Mouse (Mus musculus) kidney, embryonic 16.5 days (tissue): ENCODE data around the gene Lrp2. TPM values are rescaled to one million over a fixed set of nuclear protein-coding genes. Genes with fewer than 3 reads are reported as not detected.

Source experiments
- ATAC-seq: fragments of 200-750 bp; cut with Nextera tagmentation; 2 replicates; pipeline ENCODE4 v1.8.0; 2017; ENCODE audit warnings: moderate TSS enrichment; ENCODE audit not compliant: low FRiP score, low TSS enrichment
- H3K27ac ChIP-seq: fragments of 300-500 bp; sonication (generic); 2 replicates; pipeline ENCODE4 v1.5.1; 2014; ENCODE audit warnings: low read length
- H3K27me3 ChIP-seq: fragments of 300-500 bp; sonication (generic); 2 replicates; pipeline ENCODE4 v1.6.1; 2014; ENCODE audit warnings: low read length, control low read depth, mixed read lengths; ENCODE audit not compliant: insufficient read depth
- H3K36me3 ChIP-seq: fragments of 300-500 bp; sonication (generic); 2 replicates; pipeline ENCODE4 v1.6.1; 2014; ENCODE audit warnings: low read length, control low read depth, mixed read lengths; ENCODE audit not compliant: insufficient read depth
- H3K4me1 ChIP-seq: fragments of 300-500 bp; sonication (generic); 2 replicates; pipeline ENCODE4 v1.6.1; 2014; ENCODE audit warnings: low read length, control low read depth, mixed read lengths; ENCODE audit not compliant: insufficient read depth
- H3K4me2 ChIP-seq: fragments of 300-500 bp; sonication (generic); replicated peaks from 2 replicates; pipeline ENCODE4 v1.6.1; 2014; ENCODE audit warnings: low read depth, low read length
- H3K4me3 ChIP-seq: fragments of 300-500 bp; sonication (generic); 2 replicates; pipeline ENCODE4 v1.5.1; 2014; ENCODE audit warnings: mild to moderate bottlenecking, low read length
- H3K9ac ChIP-seq: fragments of 300-500 bp; sonication (generic); replicated peaks from 2 replicates; pipeline ENCODE4 v1.6.1; 2014; ENCODE audit warnings: low read length
- H3K9me3 ChIP-seq: fragments of 300-500 bp; sonication (generic); 2 replicates; pipeline ENCODE4 v1.6.1; 2016; ENCODE audit warnings: low read length, control low read depth
- WGBS: fragments of 180-500 bp; shearing (Covaris S2); extraction: QIAGEN DNeasy Blood & Tissue Kit; methylation state at CpG from one replicate; pipeline ENCODE4 v1.1.7; 2014; 5-methylcytosine and 5-hydroxymethylcytosine counted together
- polyA plus RNA-seq: library from polyadenylated mRNA; unstranded; fragments of >200 nt; fragmentation: Nextera tagmentation; extraction: Ambion mirVana; gene quantifications from 2 replicates; pipeline ENCODE4 v1.2.1, GENCODE M21; 2015

The Lrp2 gene
- polyA plus RNA-seq, 1 experiment from 2014 or later = 23.0 TPM

DNA sequence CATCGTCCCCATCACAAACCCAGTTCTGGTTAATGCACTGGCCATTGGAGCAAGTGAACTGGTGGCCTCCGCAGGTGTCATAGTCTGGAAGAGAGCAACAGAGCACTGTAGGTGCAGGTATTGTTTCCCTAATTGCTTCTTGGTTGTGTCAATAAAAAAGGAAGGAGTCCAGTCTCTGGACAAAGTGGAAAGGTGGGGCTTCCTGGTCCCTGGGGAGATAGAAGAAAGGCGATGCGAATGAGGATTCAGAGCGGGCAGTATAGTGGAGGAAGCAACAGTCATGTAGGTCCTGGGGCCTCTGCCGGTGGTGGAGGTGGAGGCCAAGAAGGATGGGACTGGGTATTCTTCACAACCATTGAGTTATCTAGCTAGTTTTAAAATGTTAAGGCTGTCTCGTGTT, 49.8 kb downstream of the Lrp2 start:
- Histone ChIP-seq H3K4me1 (no peaks in the 10 kb centered on the region), H3K27me3 (no peaks in the 10 kb centered on the region), H3K27ac (no peak overlapping the region), H3K36me3 (no peaks in the 10 kb centered on the region), H3K4me2 (no peak overlapping the region), H3K9me3 (no peaks in the 10 kb centered on the region), H3K4me3 (no peak overlapping the region), H3K9ac (no peak overlapping the region)
- WGBS = 70% methylated on average over 7 of the region's 7 CpGs
- ATAC-seq = no peak

- WGBS = 58% methylated on average over 3 of the region's 3 CpGs
- peaks cover 4% of the 10 kb centered on the region; the same call in 1 of the 2 replicates for H3K4me1 ChIP-seq
- H3K27ac ChIP-seq = no peak overlapping the region
- no peak overlapping the region for H3K4me2 ChIP-seq
- H3K9ac ChIP-seq = no peak overlapping the region
- no peaks in the 10 kb centered on the region for H3K27me3 ChIP-seq
- no peak overlapping the region for H3K4me3 ChIP-seq
- no peak for ATAC-seq
- H3K9me3 ChIP-seq = no peaks in the 10 kb centered on the region
- no peaks in the 10 kb centered on the region for H3K36me3 ChIP-seq
Measured at GRCm38 (mm10) chr2:69531528-69532055, 54.3 kb downstream of the Lrp2 start.

- peak; percentile 59 for ATAC-seq
- H3K9ac ChIP-seq = no peak overlapping the region
- H3K4me1 ChIP-seq = peaks cover 4% of the 10 kb centered on the region; the same call in 1 of the 2 replicates
- H3K36me3 ChIP-seq = no peaks in the 10 kb centered on the region
- no peaks in the 10 kb centered on the region for H3K27me3 ChIP-seq
- H3K4me2 ChIP-seq = no peak overlapping the region
- no peak overlapping the region for H3K4me3 ChIP-seq
- no peaks in the 10 kb centered on the region for H3K9me3 ChIP-seq
- WGBS = 24% methylated on average over 14 of the region's 14 CpGs
- H3K27ac ChIP-seq = no peak overlapping the region
Measured at GRCm38 (mm10) chr2:69530691-69531527, 55.0 kb downstream of the Lrp2 start.

GRCm38 (mm10) chr2:69530126-69530525, 55.7 kb downstream of the Lrp2 start:
- no peak overlapping the region for H3K9ac ChIP-seq
- no peaks in the 10 kb centered on the region for H3K36me3 ChIP-seq
- no peak overlapping the region for H3K4me3 ChIP-seq
- H3K4me1 ChIP-seq = peaks cover 4% of the 10 kb centered on the region; the same call in 1 of the 2 replicates
- H3K27me3 ChIP-seq = no peaks in the 10 kb centered on the region
- ATAC-seq = no peak
- H3K9me3 ChIP-seq = no peaks in the 10 kb centered on the region
- no peak overlapping the region for H3K4me2 ChIP-seq
- WGBS = 43% methylated on average over 5 of the region's 5 CpGs
- H3K27ac ChIP-seq = no peak overlapping the region

- Histone ChIP-seq H3K9me3 (no peaks in the 10 kb centered on the region), H3K36me3 (no peaks in the 10 kb centered on the region), H3K27me3 (no peaks in the 10 kb centered on the region), H3K4me1 (no peaks in the 10 kb centered on the region), H3K4me2 (no peak overlapping the region), H3K27ac (no peak overlapping the region), H3K4me3 (no peak overlapping the region), H3K9ac (no peak overlapping the region)
- no peak for ATAC-seq
- WGBS = 92% methylated on average over 2 of the region's 2 CpGs
Measured at GRCm38 (mm10) chr2:69520273-69520672, 65.6 kb downstream of the Lrp2 start.

DNA sequence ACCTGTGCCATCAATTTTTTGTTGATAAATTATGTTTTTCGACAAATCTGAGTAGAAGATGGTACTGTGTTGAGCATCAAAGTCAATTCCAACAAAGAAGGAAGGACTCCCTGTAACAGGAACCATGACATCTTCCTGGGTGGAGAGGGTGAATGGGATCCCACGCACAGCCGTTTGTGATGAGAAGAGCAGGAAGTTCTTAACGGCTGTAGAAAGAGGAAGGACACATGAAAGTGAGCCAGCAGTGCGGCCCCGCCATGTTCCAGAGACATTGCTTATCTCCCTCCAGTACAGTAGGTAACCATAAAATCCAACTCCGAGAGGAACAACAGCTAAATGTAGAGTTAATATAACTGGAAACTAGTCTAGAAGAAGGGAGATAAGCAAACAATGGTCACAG, 67.6 kb downstream of the Lrp2 start:
- H3K9ac ChIP-seq = no peak overlapping the region
- no peak overlapping the region for H3K27ac ChIP-seq
- H3K36me3 ChIP-seq = no peaks in the 10 kb centered on the region
- no peak for ATAC-seq
- H3K27me3 ChIP-seq = no peaks in the 10 kb centered on the region
- WGBS = 70% methylated on average over 7 of the region's 7 CpGs
- no peaks in the 10 kb centered on the region for H3K4me1 ChIP-seq
- no peak overlapping the region for H3K4me2 ChIP-seq
- H3K4me3 ChIP-seq = no peak overlapping the region
- H3K9me3 ChIP-seq = no peaks in the 10 kb centered on the region

GRCm38 (mm10) chr2:69511766-69512165, 74.1 kb downstream of the Lrp2 start:
- H3K4me3 ChIP-seq = no peak overlapping the region
- ATAC-seq = no peak
- H3K4me2 ChIP-seq = no peak overlapping the region
- H3K4me1 ChIP-seq = no peaks in the 10 kb centered on the region
- no peak overlapping the region for H3K9ac ChIP-seq
- H3K27ac ChIP-seq = no peak overlapping the region
- no peaks in the 10 kb centered on the region for H3K36me3 ChIP-seq
- WGBS = 88% methylated on average over 5 of the region's 5 CpGs
- no peaks in the 10 kb centered on the region for H3K9me3 ChIP-seq
- H3K27me3 ChIP-seq = no peaks in the 10 kb centered on the region

DNA sequence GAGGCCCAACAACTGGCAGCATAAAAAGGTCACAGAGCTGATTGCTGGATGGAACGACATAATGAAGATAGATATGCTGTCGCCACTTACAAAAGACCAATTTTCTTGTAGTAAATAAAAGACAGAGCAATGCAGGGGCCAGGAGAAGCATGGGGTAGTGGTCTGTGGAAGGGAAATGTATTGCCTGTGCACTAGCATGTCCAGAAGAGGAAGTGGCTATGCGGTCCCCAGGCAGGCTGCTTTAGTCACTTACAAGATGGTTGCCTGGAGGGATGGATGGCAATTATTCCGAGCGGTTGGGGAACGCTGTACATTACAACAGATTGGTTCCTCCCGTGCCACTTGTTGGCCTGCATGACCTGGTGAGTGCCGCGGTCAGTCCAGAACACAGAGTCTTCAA, 85.5 kb downstream of the Lrp2 start:
- no peak for ATAC-seq
- Histone ChIP-seq H3K4me3 (no peak overlapping the region), H3K36me3 (no peaks in the 10 kb centered on the region), H3K9ac (no peak overlapping the region), H3K27me3 (no peaks in the 10 kb centered on the region), H3K27ac (no peak overlapping the region), H3K4me1 (no peaks in the 10 kb centered on the region), H3K9me3 (no peaks in the 10 kb centered on the region), H3K4me2 (no peak overlapping the region)
- 87% methylated on average over 9 of the region's 9 CpGs for WGBS

DNA sequence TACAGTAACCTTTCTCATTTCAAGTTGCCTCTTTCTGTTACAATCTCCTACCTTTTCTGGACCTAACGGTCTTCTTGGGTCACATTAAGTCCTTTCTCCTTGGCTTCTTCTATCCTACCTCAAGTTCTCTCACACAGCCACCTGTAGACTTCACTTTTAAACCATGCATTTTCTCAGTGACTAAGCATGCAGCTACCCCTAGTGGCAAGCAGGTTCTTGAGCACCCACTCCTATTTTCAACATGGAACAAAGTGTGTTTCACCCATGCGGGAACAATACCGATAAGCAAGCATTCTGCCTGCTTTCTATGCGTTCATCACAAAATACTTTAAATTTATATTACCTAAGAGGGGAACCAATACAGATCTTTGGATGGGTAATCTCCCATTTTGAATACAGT, 92.7 kb downstream of the Lrp2 start:
- no peak for ATAC-seq
- WGBS = 84% methylated on average over 4 of the region's 4 CpGs

DNA sequence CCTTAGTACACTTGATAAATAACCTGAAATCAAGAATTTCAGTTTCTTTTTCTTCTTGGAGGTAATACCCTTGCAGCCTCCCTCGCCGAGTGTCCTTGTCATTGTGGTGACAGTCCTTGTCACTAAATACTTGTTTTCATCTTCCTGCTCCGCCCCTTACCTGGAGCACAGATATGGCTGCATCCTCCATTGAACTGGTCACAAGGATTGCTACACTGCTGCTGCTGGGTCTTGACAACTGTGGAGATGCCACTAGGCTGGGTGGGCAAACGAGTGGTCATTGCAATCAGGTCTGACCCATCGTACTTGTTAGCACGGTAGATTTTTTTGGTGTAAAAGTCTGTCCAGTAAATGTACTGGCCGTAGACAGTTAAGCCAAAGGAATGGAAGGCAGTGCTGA, 104.9 kb downstream of the Lrp2 start:
- H3K27ac ChIP-seq = no peak overlapping the region
- ATAC-seq = no peak
- no peak overlapping the region for H3K9ac ChIP-seq
- no peaks in the 10 kb centered on the region for H3K4me1 ChIP-seq
- no peaks in the 10 kb centered on the region for H3K27me3 ChIP-seq
- H3K9me3 ChIP-seq = no peaks in the 10 kb centered on the region
- H3K36me3 ChIP-seq = peaks cover 10% of the 10 kb centered on the region
- no peak overlapping the region for H3K4me3 ChIP-seq
- WGBS = 97% methylated on average over 7 of the region's 7 CpGs
- H3K4me2 ChIP-seq = no peak overlapping the region

More for the DNA sequence above, 92.7 kb downstream of the Lrp2 start:
- H3K4me1 ChIP-seq = no peaks in the 10 kb centered on the region
- H3K36me3 ChIP-seq = no peaks in the 10 kb centered on the region; the same call in 1 of the 2 replicates
- no peak overlapping the region for H3K27ac ChIP-seq
- no peak overlapping the region for H3K4me3 ChIP-seq
- no peaks in the 10 kb centered on the region for H3K27me3 ChIP-seq
- no peak overlapping the region for H3K9ac ChIP-seq
- no peak overlapping the region for H3K4me2 ChIP-seq
- H3K9me3 ChIP-seq = no peaks in the 10 kb centered on the region
